Mouse (Mus musculus) embryonic facial prominence, embryonic 12.5 days (tissue): ENCODE results near the gene Helz2. TPM values are rescaled to one million over a fixed set of nuclear protein-coding genes. Genes with fewer than 3 reads are reported as not detected.
A peak's percentile ranks its signal among the peaks of the same experiment; 100 is the strongest.

Experiments
- ATAC-seq: fragments of 200-750 bp; cut with Nextera tagmentation; 2 replicates; pipeline ENCODE4 v1.8.0; 2017; ENCODE audit not compliant: insufficient number of reproducible peaks, insufficient read depth, low FRiP score, low TSS enrichment
- H3K27ac ChIP-seq: fragments of 300-500 bp; sonication (generic); 2 replicates; pipeline ENCODE4 v1.5.1; 2016; ENCODE audit warnings: mild to moderate bottlenecking
- H3K27me3 ChIP-seq: fragments of 300-500 bp; sonication (generic); 2 replicates; pipeline ENCODE4 v1.6.1; 2016; ENCODE audit warnings: mild to moderate bottlenecking, moderate library complexity
- H3K36me3 ChIP-seq: fragments of 300-500 bp; sonication (generic); 2 replicates; pipeline ENCODE4 v1.6.1; 2016; ENCODE audit warnings: mild to moderate bottlenecking
- H3K4me1 ChIP-seq: fragments of 300-500 bp; sonication (generic); 2 replicates; pipeline ENCODE4 v1.6.1; 2016
- H3K4me2 ChIP-seq: fragments of 300-500 bp; sonication (generic); replicated peaks from 2 replicates; pipeline ENCODE4 v1.6.1; 2016; ENCODE audit warnings: mild to moderate bottlenecking, moderate library complexity
- H3K4me3 ChIP-seq: fragments of 300-500 bp; sonication (generic); 2 replicates; pipeline ENCODE4 v1.5.1; 2016; ENCODE audit warnings: mild to moderate bottlenecking
- H3K9ac ChIP-seq: fragments of 300-500 bp; sonication (generic); 2 replicates; pipeline ENCODE4 v1.6.1; 2016; ENCODE audit warnings: mild to moderate bottlenecking, moderate library complexity
- H3K9me3 ChIP-seq: fragments of 300-500 bp; sonication (generic); 2 replicates; pipeline ENCODE4 v1.6.1; 2016; ENCODE audit warnings: mild to moderate bottlenecking, moderate library complexity
- WGBS: fragments of 180-500 bp; shearing (Covaris S2); methylation state at CpG from one replicate; pipeline ENCODE4 v1.1.7; 2016; 5-methylcytosine and 5-hydroxymethylcytosine counted together
- polyA plus RNA-seq: library from polyadenylated mRNA; unstranded; fragments of >200 nt; fragmentation: Nextera tagmentation; extraction: Ambion mirVana; gene quantifications from 2 replicates; pipeline ENCODE4 v1.2.1, GENCODE M21; 2016

The Helz2 gene
- polyA plus RNA-seq, 1 experiment from 2014 or later, result 1.0 TPM

DNA sequence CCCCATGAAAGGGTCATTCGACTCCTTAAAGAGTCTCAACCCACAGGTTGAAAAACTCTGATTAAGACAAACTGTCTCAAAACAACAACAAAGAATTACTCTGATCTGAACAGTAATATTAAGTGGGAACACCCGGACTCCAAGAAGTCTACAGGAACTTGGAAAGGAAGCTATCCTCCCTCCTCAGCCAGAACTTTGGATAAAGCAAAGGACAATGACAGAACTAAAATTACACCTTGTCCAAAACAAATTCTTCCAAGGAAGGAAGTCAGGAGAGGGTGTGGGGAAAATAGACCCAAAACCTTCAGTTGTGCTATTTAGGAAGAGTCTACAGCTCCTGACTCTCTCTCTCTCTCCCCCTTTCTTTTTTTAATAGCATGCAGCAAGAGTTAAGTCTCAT lies 30.3 kb upstream of the Helz2 start:
- no peak overlapping the region for H3K4me3 ChIP-seq
- WGBS, result 89% methylated on average over 2 of the region's 2 CpGs
- H3K4me1 ChIP-seq, result no peaks in the 10 kb centered on the region
- H3K9me3 ChIP-seq, result no peaks in the 10 kb centered on the region
- H3K4me2 ChIP-seq, result no peak overlapping the region
- no peak overlapping the region for H3K27ac ChIP-seq
- no peak overlapping the region for H3K9ac ChIP-seq
- ATAC-seq, result no peak
- peaks cover 65% of the 10 kb centered on the region for H3K36me3 ChIP-seq
- H3K27me3 ChIP-seq, result no peaks in the 10 kb centered on the region

DNA sequence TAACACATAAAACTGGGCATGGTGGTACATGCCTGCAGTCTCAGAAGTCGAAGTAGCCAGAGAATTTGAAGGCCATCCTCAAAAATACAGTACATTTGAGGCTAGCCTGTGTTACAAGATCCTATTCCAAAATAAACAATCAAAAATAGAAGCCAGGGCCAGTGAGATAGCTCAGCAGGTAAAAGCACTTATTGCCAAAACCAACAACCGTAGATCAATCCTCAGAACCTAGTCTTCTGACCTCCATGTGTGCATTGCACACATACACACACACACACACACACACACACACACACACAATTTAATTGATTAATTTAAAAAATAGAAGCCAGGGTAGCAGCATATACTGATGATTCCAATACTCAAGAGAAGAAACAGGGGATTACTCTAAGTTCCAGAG lies 25.0 kb upstream of the Helz2 start:
- Histone ChIP-seq H3K4me2 (no peak overlapping the region), H3K9me3 (no peaks in the 10 kb centered on the region), H3K9ac (no peak overlapping the region), H3K36me3 (peaks cover 71% of the 10 kb centered on the region), H3K27ac (no peak overlapping the region), H3K4me1 (no peaks in the 10 kb centered on the region), H3K4me3 (no peak overlapping the region), H3K27me3 (no peaks in the 10 kb centered on the region)
- ATAC-seq, result no peak
- WGBS, result 92% methylated on average over 2 of the region's 2 CpGs

DNA sequence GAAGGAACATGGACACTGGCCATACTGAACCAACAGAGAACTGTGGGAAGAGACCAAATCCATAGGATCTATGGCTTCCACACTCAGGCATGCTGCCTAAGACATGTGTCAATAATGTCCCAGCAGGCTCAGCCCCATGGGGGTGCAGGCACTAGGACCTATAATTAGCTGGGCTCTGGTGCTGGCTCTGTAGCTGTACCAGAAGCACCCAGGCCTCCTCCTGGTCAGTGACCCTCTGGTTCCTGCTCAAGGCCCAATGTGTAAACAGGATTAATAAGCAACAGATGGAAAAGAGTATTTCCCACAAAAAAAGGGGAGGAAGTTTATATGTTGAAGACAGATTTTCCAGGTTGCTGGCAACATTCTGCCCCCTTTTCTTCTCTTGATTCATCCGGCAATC lies 11.4 kb upstream of the Helz2 start:
- no peak for ATAC-seq
- Histone ChIP-seq H3K4me1 (no peaks in the 10 kb centered on the region), H3K9ac (no peak overlapping the region), H3K4me3 (no peak overlapping the region), H3K4me2 (no peak overlapping the region), H3K27me3 (no peaks in the 10 kb centered on the region), H3K27ac (no peak overlapping the region), H3K36me3 (peaks cover 59% of the 10 kb centered on the region), H3K9me3 (no peaks in the 10 kb centered on the region)
- 50% methylated on average over 1 of the region's 1 CpGs for WGBS

DNA sequence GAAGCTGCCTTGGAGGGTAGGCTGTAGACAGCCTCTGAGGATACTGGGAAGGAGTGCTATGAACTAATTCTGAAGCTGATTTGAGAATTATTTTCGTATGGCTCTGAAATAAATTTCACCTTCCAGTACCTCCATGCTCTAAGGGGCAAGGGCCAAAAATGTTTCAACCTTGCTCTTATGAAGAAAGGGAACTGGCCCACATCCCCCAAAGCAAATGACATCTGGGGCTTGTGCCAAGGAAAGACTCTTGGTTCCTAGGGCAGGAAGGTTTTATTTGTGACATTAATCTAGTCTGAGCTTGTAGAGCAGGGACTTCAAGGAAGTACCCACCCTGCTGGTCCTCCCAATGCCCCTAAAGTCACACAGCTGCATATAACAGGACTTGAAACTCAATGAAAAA lies 10.0 kb upstream of the Helz2 start:
- Histone ChIP-seq H3K4me2 (no peak overlapping the region), H3K4me3 (no peak overlapping the region), H3K27me3 (no peaks in the 10 kb centered on the region), H3K27ac (no peak overlapping the region), H3K9me3 (no peaks in the 10 kb centered on the region), H3K36me3 (peaks cover 47% of the 10 kb centered on the region), H3K4me1 (no peaks in the 10 kb centered on the region), H3K9ac (no peak overlapping the region)
- no peak for ATAC-seq
- 72% methylated on average over 1 of the region's 1 CpGs for WGBS

- no peak overlapping the region for H3K27ac ChIP-seq
- no peak overlapping the region for H3K4me2 ChIP-seq
- WGBS, result 80% methylated on average over 10 of the region's 10 CpGs
- no peak overlapping the region for H3K9ac ChIP-seq
- H3K9me3 ChIP-seq, result no peaks in the 10 kb centered on the region
- no peak overlapping the region for H3K4me3 ChIP-seq
- no peak for ATAC-seq
- H3K36me3 ChIP-seq, result peaks cover 32% of the 10 kb centered on the region
- H3K27me3 ChIP-seq, result no peaks in the 10 kb centered on the region
- no peaks in the 10 kb centered on the region for H3K4me1 ChIP-seq
Observed at GRCm38 (mm10) chr2:181249217-181249616, 7.4 kb upstream of the Helz2 start.

- Histone ChIP-seq H3K36me3 (no peaks in the 10 kb centered on the region), H3K4me1 (peaks cover 7% of the 10 kb centered on the region; the same call in 1 of the 2 replicates), H3K27me3 (no peaks in the 10 kb centered on the region), H3K9me3 (no peaks in the 10 kb centered on the region), H3K9ac (no peak overlapping the region), H3K27ac (no peak overlapping the region), H3K4me3 (no peak overlapping the region), H3K4me2 (no peak overlapping the region)
- no peak for ATAC-seq
- WGBS, result 25% methylated on average over 2 of the region's 2 CpGs
Observed at GRCm38 (mm10) chr2:181245031-181245430, 3.2 kb upstream of the Helz2 start.

DNA sequence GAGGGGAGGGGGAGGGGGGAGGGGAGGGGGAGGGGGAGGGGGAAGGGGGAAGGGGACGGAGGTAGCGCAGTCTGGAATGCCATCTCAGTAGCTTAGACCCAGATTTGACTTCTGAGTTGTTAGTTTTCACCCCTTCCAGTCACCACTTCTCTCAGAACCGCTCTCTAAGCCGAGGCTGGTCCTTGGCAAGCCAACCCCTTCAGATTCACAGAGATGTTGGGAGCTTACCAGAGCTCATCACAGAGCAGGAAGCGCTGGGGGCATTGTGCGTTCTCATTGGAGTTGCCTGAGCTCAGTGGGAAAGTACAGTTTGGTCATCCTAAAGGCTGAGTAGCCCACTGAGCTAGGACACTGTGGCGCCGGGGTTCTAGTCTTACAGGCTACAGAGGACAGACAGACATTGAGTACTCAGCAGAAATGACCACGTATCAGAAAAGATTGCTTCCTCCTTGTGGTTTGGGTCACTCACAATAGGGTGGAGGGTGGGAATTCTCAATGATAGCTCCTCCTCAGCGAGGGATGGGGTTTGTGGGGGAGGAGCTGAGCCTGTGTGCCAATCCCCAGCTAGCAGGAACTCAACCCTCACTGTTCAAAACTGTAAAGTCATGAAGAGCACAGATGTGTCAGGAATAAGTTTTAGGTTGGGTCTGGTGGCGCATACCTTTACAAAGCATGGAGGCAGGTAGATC lies 2.0 kb upstream of the Helz2 start:
- ATAC-seq, result no peak
- Histone ChIP-seq H3K4me2 (no peak overlapping the region), H3K9ac (no peak overlapping the region), H3K9me3 (no peaks in the 10 kb centered on the region), H3K36me3 (no peaks in the 10 kb centered on the region), H3K4me1 (peaks cover 7% of the 10 kb centered on the region; the same call in 1 of the 2 replicates), H3K27me3 (no peaks in the 10 kb centered on the region), H3K4me3 (no peak overlapping the region), H3K27ac (no peak overlapping the region)
- 33% methylated on average over 11 of the region's 11 CpGs for WGBS

DNA sequence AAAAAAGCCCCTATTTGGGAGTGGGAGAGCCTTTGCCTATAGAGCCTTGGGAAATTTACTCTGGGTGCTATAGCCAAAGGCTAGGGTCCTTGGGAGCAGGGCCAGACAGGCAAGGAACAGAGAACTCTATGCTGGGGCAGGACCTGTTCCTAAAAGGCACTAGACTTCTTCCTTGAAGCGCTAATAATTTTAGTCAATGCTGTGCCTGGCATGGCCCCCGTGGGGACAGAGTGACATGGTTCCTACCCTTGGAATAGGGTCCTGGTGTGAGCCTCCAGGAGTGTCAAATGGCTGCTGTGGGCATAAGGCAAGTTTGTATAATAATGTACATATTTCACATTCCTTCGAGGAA lies 463 bp upstream of the Helz2 start:
- Histone ChIP-seq H3K4me3 (peak overlapping the region; percentile 39), H3K27me3 (no peaks in the 10 kb centered on the region), H3K27ac (no peak overlapping the region), H3K36me3 (no peaks in the 10 kb centered on the region), H3K9ac (no peak overlapping the region), H3K9me3 (no peaks in the 10 kb centered on the region), H3K4me2 (peak overlapping the region; percentile 63), H3K4me1 (peaks cover 7% of the 10 kb centered on the region; the same call in 1 of the 2 replicates)
- WGBS, result 53% methylated on average over 3 of the region's 3 CpGs
- no peak for ATAC-seq

- H3K9ac ChIP-seq, result no peak overlapping the region
- H3K27me3 ChIP-seq, result no peaks in the 10 kb centered on the region
- no peak overlapping the region for H3K27ac ChIP-seq
- ATAC-seq, result no peak
- H3K36me3 ChIP-seq, result no peaks in the 10 kb centered on the region
- H3K4me1 ChIP-seq, result peaks cover 7% of the 10 kb centered on the region; the same call in 1 of the 2 replicates
- WGBS, result 93% methylated on average over 13 of the region's 13 CpGs
- no peaks in the 10 kb centered on the region for H3K9me3 ChIP-seq
- H3K4me2 ChIP-seq, result peak overlapping the region; percentile 63; the same call in 1 of the 2 replicates
- 0 out of 2 replicates have a peak overlapping the region, but pooled peaks have one; percentile 39 for H3K4me3 ChIP-seq
Observed at GRCm38 (mm10) chr2:181240806-181241440, 904 bp downstream of the Helz2 start.

DNA sequence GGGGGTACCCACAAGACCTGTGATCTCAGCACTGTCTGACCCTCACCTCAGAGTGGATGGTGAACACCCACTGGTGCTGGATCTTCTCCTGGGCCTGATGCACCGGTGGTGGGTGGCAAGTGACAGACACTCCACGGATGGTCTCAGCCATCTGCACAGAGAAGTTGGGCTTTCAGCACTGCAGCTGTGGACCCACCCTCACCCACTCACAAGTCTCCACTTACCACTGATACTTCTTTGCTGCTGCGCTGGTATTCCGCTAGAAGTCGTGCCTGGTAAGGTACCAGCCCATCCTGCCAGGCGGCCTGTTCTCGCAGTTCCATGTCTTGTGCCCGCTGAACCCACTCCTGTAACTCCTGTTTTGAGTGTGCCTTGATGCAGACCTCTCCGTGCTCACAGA lies 2.6 kb downstream of the Helz2 start:
- H3K4me3 ChIP-seq, result no peak overlapping the region
- H3K27ac ChIP-seq, result no peak overlapping the region
- WGBS, result 92% methylated on average over 9 of the region's 9 CpGs
- ATAC-seq, result no peak
- no peaks in the 10 kb centered on the region; the same call in 1 of the 2 replicates for H3K36me3 ChIP-seq
- H3K27me3 ChIP-seq, result no peaks in the 10 kb centered on the region
- H3K4me2 ChIP-seq, result no peak overlapping the region
- H3K9ac ChIP-seq, result no peak overlapping the region
- no peaks in the 10 kb centered on the region for H3K9me3 ChIP-seq
- H3K4me1 ChIP-seq, result peaks cover 7% of the 10 kb centered on the region; the same call in 1 of the 2 replicates

DNA sequence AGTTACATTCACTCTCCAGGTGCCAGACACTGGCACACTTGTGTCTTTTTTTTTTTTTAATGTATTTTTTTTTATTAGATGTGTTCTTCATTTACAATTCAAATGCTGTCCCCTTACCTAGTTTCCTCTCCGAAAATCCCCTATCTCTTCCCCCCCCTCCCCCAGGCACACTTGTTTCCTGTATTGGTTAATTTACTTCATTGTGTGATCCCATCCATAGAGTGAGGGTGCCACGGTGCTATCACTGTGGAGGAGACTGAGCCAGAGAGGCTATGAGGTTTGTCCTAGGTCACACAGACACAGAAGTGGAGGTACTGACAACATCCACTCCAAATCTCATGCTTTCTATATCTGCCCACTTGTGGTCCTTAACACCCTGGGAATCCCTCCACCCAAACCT lies 3.0 kb downstream of the Helz2 start:
- Histone ChIP-seq H3K4me2 (no peak overlapping the region), H3K4me3 (no peak overlapping the region), H3K27ac (no peak overlapping the region), H3K9me3 (no peaks in the 10 kb centered on the region), H3K4me1 (peaks cover 7% of the 10 kb centered on the region; the same call in 1 of the 2 replicates), H3K36me3 (no peaks in the 10 kb centered on the region; the same call in 1 of the 2 replicates), H3K27me3 (no peaks in the 10 kb centered on the region), H3K9ac (no peak overlapping the region)
- no peak for ATAC-seq
- 68% methylated on average over 2 of the region's 2 CpGs for WGBS

GRCm38 (mm10) chr2:181238091-181238610 lies 3.7 kb downstream of the Helz2 start:
- Histone ChIP-seq H3K9ac (no peak overlapping the region), H3K27me3 (no peaks in the 10 kb centered on the region), H3K9me3 (no peaks in the 10 kb centered on the region), H3K36me3 (no peaks in the 10 kb centered on the region; the same call in 1 of the 2 replicates), H3K4me2 (no peak overlapping the region), H3K4me1 (peaks cover 7% of the 10 kb centered on the region; the same call in 1 of the 2 replicates), H3K4me3 (no peak overlapping the region), H3K27ac (no peak overlapping the region)
- 75% methylated on average over 10 of the region's 10 CpGs for WGBS
- no peak for ATAC-seq
